Mouse (Mus musculus) frontal cortex, adult 2 months (tissue): ENCODE data around the gene Slc39a8. TPM values are rescaled to one million over a fixed set of nuclear protein-coding genes. Genes with fewer than 3 reads are reported as not detected.

ENCODE experiments used
- DNase-seq, 2 experiments: peaks; one replicate each; pipeline ENCODE4 v3.0.0; 2022; ENCODE audit warnings: low spot score in 1 of 2; ENCODE audit errors: extremely low spot score in 1 of 2
- polyA plus RNA-seq: library from polyadenylated mRNA; depleted of rRNA; stranded (reverse); fragments of >200 nt; gene quantifications from 2 replicates; pipeline ENCODE4 v1.2.3, GENCODE M21; 2012; rRNA removed

Gene Slc39a8
- polyA plus RNA-seq: 3.4 and 3.8 TPM in 2 replicates

DNA sequence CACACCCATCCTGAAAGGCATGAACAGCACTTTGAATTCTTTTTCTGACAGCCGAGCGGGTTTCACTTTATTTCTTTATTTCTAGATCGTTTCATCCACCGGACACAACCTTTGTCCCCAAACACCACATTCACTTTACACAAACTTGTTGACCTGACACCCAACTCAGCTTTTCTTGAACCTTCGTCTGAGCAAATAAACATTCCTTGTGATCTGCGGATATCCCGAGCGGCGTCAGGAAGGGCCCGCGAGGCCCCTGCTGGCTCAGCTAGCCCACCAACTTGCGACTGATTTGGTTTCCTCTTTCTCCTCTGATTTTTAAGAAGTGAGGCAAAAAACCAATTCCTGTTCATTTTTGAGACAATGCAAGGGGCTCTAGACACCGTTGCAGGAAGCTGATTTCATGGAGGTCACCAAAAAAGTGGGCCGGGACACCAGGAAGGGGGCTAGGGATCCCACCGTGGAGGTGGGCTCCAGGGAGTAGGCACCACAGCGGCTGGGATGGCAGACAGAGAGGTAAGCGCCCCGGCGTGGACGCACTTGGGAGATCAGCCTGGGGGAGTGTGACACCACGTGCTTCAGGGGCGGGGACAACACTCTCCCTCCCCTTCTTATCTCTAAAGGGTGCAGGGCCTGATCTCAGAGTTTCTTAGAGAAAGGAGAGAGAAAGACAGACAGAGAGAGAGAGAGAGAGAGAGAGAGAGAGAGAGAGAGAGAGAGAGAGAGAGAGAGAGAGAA is at the start of gene Slc39a8:
Gene Slc39a8 (plus strand): TSS at position 264 of the 738 bp plus-strand sequence.
- DNase-seq: peak; percentile 28 to 51

DNA sequence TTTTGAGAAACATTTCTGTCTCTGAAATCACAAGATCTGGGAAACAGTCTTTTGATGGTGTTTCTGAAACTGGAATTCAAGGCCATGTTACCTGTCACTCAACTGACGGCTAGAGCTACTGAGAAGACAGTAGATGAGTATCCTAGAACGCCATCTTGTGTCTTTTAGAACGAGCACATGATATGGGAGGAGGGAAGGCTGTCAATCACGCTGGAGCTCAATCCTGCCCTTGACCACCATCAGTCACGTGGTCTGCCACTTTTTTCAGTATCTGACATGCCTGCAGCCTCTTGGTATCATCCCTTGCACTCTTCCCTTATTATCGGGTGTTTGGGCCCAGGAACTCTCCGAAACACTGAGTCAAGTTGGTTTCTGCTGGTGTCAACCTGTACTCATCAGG is 40.0 kb upstream of the Slc39a8 start:
- DNase-seq: no peak

DNA sequence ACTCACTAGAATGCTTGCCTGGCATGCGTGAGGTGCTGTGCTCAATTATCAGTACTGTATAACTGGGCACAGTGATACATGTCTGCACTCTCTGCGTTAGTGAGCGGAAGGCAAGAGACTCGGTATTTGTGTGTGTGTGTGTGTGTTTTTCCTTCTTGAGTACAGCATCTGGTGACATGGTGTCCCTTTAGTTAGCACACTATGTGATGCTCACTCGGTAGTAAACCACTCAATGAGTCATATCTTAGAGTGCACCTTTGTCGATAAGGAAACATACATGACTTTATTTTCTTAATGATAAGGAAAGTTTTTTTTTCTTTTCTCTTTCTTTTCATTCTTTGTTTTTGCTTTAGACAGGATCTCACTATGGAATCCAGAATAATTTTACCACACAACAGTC is 29.0 kb upstream of the Slc39a8 start:
- DNase-seq: no peak

DNA sequence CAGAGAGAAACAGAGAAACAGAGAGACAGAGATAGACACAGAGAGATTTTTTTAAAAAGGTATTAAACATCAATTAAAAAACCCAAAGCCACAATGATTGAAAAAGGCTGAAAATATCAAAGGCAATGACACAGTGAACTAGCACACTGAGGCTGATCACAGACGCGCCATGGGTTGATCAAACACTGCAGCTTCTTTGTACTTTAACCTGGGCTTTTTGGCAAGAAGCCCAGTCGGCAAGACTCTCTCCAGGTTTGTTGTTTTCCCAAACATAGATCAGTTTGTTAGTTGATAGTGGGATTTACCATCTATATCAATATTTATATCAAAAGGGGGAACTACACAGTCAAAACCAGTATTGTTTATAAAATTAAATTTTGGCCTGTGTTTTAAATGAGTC is 26.8 kb upstream of the Slc39a8 start:
- DNase-seq: no peak

DNA sequence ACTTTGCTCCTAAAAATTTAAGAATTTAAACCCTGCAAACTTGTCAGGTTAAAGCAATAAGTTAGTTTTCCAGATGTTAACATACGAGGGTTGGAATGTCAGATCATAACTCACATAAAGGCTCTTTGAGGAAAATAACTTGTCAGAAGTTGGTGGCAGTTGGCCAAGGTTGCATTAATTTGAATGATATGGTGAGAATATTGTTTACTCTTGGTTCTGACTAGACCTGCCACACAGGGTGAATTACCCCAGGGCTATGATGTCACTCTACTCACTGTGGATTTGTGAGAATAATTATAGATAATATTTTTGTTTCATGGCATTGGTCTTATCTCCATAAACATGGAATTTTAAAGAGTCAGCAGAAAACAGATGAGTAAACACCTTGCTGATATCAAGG is 26.4 kb upstream of the Slc39a8 start:
- DNase-seq: no peak

DNA sequence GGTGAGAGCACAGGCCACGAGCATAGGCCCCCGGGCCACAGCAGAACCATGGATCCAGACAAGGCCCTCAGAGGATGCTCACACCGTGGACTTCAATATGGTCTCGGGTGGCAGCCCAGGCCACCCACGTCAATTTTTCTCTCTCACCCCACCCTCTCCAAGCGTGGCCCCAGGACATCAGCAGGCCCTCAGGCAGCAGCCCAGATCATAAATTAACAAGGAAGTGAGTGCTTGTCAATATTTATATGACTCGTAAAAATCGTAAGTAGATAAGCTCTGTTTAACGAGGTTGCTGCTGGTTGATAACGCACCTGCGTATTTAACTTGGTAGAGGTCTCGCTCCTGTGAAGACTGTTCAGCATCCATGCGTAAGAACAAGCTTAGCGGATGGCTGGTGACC is 10.4 kb upstream of the Slc39a8 start:
- no peak for DNase-seq

DNA sequence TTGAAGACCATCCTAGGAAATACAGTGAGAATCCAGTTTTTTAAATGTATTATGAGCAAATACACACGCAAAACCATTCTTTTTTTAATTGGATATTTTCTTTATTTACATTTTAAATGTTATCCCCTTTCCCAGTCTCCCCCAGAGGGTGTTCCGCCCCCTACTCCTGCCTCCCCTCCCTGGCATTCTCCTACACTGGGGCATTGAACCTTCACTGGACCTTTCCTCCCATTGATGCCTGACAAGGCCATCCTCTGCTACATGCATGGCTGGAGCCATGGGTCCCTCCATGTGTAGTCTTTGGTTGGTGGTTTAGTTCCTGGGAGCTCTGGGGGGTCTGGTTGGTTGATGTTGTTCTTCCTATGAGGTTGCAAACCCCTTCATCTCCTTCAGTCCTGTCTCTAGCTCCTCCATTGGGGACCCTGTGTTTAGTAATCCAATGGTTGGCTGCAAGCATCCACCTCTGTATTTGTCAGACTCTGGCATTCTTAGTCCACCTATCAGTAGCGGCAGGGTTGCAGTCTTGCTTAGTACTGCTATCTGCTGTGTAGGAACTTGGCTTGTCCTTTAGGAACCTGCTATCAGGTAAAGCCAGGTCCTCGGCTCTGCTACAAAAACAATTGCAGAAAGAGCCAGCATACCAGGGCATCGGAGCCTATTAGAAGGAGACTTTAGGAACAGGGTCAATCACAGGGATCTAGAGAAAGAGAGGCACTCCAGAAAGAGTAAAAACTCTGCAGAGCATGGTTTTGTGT is 8.9 kb upstream of the Slc39a8 start:
- DNase-seq: no peak

DNA sequence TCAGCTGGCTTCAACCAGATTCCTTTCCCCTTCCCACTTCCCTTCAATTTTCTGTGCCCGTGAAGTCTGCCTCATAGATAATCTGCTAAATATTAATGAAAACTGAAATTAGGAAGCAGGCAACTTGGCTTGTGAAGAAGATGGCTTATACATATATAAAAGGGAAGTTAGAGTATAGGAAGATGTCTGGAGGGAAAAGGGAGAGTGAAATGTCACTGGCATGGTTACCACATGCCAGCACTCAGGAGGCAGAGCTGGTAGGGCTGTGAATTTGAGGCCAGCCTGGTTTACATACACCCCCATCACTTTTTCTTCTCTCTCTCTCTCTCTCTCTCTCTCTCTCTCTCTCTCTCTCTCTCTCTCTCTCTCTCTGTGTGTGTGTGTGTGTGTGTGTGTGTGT is 8.0 kb upstream of the Slc39a8 start:
- no peak for DNase-seq

DNA sequence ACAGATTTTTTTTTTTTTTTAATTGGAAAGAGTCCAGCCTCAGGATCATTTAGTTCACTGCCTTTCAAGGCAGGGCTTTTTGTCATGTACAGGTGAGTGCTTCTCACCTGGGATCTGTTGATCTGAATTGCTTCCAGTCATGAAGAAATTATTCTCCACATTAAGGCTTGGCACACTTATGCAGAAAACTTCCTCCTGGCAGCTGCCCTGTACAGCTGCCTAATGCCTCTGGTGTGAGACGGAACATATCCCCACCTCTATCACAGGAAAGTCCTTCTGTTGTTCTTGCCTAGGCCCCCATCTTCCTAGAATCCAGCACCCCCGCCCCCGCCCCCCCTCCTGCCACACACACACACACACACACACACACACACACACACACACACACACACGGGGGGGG is 643 bp upstream of the Slc39a8 start:
- DNase-seq: no peak

DNA sequence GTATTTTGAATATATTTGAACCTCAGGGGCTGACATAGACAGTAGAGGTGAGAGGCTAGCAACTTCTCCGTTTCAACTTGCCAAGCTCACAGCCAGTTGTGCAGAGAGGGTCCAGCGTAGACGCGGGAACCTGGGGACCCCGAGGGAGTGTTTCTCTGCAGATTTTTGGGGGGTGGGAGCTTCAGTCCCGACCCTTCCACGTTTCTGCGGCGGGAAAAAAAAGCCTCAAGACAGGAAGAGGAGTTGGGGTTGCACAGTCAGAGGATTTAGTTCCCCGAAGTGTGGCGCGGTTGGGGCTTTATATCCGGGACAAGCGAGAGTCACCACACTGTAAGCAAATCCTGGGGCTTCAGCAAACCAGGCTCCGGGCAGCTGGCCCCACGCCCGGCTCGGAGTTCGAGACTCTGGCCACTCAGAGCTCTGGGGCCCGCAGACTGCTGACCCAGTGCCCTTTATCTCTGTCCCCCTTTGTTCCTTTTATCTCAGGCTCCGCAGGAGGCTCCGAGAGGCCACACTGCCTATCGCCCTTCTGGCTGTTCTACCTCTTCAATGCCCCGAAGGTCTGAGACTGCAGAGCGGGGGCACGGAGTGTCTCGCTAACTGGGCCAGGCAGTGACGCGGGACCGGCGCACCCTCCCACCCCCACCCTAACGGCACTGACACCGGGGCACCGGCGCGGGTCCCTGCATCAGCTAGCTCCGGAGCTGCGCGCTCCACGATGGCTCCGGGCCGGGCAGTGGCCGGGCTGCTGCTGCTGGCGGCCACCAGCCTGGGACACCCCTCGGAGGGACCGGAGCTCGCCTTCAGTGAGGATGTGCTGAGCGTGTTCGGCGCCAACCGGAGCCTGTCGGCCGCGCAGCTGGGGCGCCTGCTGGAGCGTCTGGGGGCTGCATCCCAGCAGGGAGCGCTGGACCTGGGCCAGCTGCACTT is 940 bp downstream of the Slc39a8 start:
- peak; percentile 3 to 33 for DNase-seq

DNA sequence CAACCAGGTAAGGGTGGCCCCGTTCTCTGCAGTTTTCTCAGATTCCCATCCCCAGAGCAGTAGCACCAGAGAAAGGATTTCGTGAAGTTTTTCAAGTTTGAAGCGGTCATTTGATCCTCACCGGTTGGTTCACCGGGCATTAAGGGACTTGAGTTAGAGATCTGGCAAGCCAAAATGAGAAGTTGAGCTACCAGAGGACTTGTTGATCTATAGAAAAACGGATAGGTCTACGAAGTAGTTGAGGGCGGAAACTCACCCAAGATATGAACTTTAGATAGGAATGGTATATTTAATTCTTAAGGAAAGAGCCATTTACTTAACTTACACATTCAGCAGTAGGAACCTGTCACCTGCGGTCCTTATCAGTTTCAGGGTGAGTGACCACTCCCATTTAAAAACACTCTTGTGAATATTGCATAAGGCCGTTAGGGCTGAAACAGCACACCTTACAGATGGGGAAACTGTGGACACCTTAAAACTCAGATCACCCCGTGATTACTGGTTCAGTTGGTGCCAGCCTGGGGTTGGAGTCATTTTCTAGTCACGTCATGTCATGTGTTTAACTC is 1.7 kb downstream of the Slc39a8 start:
- no peak for DNase-seq

DNA sequence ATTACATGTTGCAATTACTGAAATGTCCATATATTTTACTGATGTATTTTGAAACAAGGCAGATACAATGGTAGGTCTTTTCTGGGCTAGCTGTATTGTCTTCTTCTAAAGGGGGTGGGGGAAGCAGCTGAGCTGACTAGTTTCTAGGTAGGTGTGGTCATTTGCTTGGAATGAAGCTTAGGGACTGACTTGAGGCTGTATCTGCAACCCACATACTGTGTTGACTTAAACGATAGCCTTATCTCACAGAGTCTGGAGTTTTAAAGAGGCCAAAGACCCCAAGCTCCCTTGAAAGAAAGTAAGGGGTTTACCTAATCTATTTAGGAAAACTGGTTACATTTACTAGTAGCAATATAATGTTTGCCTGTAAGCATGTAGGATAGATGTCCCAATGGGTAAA is 2.9 kb downstream of the Slc39a8 start:
- DNase-seq: no peak

DNA sequence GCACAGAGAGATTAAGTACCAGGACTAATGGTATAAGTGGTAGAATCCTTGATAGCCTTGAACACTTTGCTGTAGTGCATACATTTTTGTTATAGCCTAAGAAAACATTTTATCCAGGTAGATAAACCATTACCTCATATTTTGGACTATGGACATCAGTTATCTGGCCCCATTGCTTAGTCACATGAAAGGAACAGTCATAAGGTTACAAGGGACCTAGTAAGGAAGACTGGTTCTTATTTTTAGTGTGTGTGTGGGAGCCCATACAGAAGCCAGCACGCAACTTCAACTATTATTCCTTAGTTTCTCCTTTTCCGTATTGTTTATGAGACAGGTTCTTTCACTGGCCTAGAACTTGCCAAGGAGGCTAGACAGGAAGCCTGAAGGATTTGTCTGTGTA is 7.4 kb downstream of the Slc39a8 start:
- DNase-seq: no peak

DNA sequence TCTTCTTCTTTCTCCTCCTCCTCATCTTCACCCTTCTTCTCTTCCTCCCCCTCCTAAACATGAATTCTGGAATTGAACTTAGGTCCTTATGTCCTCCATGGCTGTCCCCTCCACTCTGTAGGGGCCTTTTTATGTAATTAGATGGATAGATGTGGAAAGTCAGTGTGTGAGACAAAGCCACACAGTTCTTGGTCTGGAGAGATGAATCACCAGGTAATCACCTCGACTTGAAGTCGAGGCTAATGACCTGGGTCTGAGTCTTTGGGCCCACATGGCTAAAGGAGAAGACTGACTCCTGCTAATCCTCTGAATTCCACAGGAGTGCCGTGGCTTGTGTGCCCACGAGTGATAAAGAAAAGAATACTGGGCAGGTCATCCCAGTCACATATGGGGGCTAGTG is 7.8 kb downstream of the Slc39a8 start:
- no peak for DNase-seq

DNA sequence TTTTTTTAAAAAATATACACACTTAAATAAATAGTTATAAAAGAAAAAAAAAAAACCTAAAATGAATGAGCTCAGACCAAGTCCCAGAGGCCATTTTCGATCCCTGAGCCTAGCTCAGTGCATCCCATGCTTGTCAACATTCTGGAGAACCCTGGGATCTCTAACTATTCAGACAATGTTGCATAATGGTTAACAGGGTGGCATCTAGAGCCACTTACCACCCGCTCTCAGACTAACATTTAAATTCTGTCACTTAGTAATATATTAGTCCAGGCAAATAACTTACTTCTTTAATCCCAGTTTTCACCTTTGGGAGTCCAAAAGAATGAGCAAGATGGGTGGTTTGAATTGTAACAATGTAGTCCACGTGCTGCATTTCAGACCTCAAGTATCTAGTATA is 9.9 kb downstream of the Slc39a8 start:
- DNase-seq: no peak

DNA sequence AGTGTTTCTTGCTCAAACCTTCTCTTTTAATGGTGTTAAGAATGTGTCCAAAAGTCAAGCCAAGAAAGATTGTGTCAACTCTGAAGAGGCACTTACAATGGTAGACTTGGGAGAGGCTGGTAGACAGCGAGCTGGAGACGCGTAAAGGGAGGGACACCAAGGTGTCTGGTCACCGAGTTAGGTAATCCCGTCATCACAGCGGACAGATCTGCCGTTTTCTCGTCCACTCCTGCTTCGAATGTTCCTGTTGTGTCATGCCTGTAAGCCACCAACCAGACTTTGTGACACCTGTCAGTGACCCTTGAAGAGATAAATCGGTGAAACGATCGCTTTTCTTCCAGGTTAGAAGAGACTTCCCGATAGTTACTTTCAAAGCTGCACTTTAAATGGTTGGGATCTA is 14.5 kb downstream of the Slc39a8 start:
- no peak for DNase-seq

DNA sequence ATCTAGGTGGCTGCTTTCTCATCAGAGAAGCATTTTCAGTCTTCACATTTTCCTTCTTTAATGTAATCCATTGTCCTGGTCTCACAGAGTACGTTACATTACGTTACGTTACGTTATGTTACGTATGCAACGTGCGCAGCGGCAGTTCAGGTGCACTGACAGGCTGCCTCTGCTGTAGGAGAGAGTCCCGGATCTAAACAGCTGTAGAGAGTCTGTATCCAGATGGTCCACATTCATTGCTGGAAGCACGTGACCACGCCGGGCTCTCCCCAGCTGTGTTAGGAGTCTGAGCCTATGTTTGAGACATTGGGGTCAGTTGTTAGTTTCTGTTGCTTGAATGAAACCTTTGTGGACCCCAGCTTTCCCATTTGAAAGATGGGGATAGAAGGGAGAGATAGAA is 15.1 kb downstream of the Slc39a8 start:
- DNase-seq: no peak

DNA sequence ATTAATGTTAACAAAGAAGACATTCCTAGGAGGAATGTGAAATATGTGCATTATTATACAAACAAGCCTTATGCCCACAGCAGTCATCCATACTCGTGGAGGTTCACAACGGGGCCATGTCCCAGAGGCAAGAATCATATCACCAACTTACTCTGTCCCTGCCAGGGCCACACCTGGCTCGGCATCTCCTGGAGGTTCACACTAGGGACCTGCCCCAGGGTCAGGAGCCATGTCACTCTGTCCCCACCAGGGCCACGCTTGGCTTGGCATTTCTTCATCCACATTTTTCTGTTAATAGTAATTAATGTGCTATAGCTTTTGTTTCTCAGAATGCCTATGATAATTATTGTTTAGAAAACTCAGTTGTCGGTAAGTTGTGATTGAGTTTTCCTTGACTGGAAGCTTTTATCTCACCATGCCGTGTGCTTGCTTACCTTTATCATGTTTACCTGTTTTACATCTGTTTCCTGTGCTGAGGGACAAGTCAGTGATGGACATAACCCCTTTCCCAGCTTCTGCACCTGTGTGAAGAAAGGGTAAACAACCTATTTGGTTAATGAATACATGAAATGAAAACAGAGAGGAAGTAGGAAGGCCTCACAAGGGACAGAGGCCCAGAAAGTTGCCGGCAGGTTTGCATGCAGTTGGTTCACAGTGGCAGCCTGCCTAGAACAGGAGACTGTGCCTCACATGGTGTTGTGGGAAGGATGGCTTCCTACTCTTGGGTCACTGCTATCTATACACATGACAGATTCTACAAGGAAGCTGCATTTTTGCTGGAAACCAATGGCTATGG is 16.8 kb downstream of the Slc39a8 start:
- no peak for DNase-seq

DNA sequence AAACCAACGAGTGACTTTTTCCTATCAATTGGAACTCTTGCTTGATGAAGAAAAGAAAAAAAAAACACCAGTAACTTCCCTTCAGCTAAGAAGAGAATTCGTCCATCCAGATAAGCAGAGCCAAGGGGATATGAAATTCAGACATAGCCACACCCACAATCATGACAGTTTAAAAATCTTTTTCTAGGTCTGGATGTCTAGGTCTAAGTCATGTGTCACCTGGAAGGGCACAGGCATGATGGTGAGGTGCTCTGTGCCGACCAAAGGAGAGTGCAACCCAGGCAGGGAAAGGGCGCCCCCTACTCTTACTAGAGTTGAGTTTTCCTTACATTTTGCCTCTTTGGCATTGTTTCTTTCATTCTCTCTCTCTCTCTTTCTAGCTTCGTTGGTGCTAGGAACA is 18.1 kb downstream of the Slc39a8 start:
- DNase-seq: no peak

DNA sequence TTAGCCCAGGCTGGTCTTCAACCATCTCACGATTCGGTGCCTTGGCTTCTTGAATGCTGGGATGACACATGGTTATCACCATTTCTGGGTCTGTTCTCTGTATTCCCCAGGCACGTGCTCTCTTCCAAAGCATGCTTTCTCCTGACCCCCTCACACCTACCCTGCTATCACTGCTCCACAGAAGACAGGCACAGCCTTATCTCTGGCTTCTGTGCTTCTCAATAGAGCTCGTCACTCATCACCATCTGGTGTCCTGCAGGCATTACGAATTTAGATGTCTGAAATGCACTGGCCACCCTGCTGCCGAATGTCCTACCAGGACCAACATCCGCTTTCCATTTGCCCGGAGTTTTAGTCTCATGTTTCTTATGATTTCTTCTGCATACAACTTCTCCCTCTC is 18.6 kb downstream of the Slc39a8 start:
- no peak for DNase-seq
